17 mouse cellular contexts compared by ENCODE assay signal in the genomic region with DNA sequence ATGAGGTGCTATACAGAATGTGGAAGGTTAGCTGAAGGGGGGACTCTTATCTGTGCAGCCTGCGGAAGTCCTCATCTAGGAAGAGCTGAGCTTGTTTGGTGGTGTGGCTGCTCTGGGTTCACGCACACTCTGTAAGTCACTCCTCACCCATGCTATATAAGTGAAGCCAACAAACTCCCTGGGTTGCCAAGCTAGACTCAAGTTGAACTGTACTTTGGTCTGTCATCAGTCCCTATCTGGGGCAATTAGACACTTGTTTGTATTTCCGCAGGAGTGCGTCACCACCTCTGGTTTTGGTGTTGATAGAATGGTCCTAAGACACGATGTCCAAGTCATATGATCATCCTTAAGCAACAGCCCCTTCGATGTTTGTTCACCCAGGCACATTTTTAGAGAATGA.
"Had no signal": no experiment of that assay in that cellular context is flagged by ENCODE, and none has a peak within 500 bp of the region (broad histone marks: within the 10 kb centered on the region; RNA-seq: fewer than 3 reads in every experiment).

No protein-coding gene starts in this region.

- H3K9ac ChIP-seq: limb, embryonic 13.5 days; liver, embryonic 15.5 days; midbrain, embryonic 12.5 days; midbrain, embryonic 15.5 days had no signal

- H3K4me1 ChIP-seq: limb, embryonic 10.5 days; limb, embryonic 13.5 days; liver, embryonic 15.5 days; midbrain, embryonic 12.5 days; midbrain, embryonic 15.5 days had no signal

- ATAC-seq: midbrain, embryonic 15.5 days had no signal

- H3K9me3 ChIP-seq: limb, embryonic 10.5 days; limb, embryonic 13.5 days; liver, embryonic 15.5 days; midbrain, embryonic 12.5 days; midbrain, embryonic 15.5 days had no signal

- H3K4me2 ChIP-seq: limb, embryonic 13.5 days; liver, embryonic 15.5 days; midbrain, embryonic 12.5 days; midbrain, embryonic 15.5 days had no signal

- H3K4me3 ChIP-seq: layer of hippocampus, adult 2 months; limb, embryonic 10.5 days; limb, embryonic 13.5 days; liver, embryonic 15.5 days; midbrain, embryonic 12.5 days; midbrain, embryonic 15.5 days had no signal

- H3K27ac ChIP-seq: kidney, postnatal 0 days; layer of hippocampus, adult 2 months; limb, embryonic 10.5 days; limb, embryonic 13.5 days; liver, embryonic 15.5 days; midbrain, embryonic 12.5 days; midbrain, embryonic 15.5 days had no signal

- H3K27me3 ChIP-seq: limb, embryonic 13.5 days; liver, embryonic 15.5 days; midbrain, embryonic 12.5 days; midbrain, embryonic 15.5 days had no signal

- H3K36me3 ChIP-seq: limb, embryonic 10.5 days; limb, embryonic 13.5 days; liver, embryonic 15.5 days; midbrain, embryonic 12.5 days; midbrain, embryonic 15.5 days had no signal

- DNase-seq: kidney, adult 2 months; kidney, postnatal 25 days; layer of hippocampus, adult 9-11 months; liver; lung, adult 2 months; lung, postnatal 14 days; lung, postnatal 4 days; right cerebral cortex, postnatal 14 days; thymus, adult 18-20 months; thymus, postnatal 36 days had no signal
